Mouse (Mus musculus): ENCODE measurements at regions not wholly inside any gene's neighbourhood (a gene's known extent, or its start where the extent isn't known, plus 50 kb on each side); places are given as distances from the start of the nearest gene placed in this dataset.
A peak's percentile ranks its signal among the peaks of the same experiment; 100 is the strongest.

DNA sequence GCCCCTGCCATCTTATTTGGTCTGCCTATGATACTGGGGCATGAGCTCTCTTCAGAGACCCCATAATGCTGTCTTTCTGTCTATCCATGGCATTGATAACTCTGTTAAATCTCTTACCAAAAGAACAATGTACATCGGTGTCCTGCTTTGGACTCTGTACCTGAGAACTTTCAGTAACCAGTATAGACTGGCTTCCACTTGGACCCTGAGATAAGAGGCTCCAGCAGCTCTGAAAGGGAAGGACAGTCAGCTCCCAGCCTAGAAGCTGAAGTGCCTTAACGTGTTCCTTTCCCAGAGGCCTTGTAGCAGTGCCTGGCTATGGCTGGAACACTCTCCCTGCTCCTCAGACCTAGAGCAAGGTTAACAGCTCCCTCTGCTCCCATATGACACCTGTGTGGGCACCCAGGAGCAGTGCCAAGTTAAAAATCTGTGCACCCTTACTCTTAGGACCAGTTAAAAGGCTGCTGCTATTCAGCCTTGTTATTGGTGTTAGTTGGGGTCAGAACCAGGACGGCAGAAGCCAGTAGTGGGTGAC, 343.8 kb upstream of the Hs6st1 start:
- DNase-seq, result no peak

DNA sequence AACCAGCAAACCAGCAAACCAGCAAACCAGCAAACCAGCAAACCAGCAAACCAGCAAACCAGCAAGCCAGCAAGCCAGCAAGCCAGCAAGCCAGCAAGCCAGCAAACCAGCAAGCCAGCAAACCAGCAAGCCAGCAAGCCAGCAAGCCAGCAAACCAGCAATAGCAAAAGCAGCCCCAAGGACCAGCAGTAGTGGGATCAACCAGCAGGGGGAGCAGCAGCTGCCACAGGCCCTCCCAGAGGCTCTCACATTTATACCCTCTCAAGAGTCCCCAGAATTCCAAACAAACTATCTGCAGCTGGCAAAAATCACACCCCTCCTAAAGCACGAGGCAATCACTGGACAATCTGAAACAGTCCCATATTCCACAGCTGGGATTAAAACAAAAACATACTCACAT, 341.6 kb upstream of the Hs6st1 start:
- peak; percentile 70 for DNase-seq

DNA sequence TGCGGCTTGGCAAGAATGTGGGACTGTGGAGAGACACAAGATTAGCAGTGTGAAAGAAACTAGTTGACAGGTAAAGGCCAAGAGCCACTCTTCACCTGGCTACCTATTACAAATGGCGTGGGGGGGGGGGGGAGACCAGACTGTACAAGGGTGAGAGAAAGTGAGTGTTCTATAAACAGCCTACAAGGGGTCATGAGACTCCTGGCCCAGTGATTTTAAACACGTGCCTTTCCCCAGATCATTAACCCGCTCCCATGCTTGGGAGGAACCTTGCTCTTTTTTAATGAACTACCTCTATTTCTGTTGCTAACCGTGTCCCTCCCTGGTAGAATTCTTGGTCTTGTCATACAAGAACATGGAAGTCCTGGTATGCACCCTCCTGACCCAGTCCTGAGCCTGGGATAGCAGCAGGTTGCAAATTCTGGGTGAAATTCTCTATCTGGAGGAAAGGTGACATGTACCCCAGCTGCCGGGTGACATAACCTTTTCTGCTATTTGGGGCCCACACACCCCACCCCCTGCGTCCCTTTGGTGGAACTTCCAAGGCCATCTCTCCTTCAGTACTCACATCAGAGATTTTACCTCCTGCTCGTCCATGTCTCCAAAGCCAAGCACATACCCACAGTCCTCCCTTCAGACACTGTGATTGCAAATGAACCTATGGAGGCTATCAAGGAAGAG, 340.8 kb upstream of the Hs6st1 start:
- DNase-seq, result no peak

DNA sequence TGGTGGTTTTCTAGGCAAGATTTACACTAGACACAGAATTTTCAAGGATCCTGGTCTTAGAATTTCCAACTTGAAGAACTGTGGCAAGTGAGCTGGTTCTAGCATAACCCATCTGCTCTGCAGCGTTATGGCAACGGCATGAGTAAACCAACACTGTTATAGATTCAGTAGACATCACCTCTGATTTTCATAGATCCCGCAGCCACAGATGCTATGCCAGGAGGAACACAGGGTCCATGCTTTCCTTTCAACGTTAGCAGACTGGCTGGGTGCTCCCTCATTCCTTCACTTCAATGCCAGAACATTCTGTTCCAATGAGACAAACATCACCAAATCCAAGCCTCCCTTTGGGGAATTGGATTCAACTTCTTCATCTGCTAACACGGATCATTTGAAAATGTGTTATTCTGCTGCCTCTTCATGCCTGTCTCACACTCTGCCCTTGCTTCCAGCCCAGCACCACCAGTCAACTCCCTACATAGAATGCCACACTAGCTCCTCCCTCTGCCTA, 338.4 kb upstream of the Hs6st1 start:
- DNase-seq, result peak; percentile 3

DNA sequence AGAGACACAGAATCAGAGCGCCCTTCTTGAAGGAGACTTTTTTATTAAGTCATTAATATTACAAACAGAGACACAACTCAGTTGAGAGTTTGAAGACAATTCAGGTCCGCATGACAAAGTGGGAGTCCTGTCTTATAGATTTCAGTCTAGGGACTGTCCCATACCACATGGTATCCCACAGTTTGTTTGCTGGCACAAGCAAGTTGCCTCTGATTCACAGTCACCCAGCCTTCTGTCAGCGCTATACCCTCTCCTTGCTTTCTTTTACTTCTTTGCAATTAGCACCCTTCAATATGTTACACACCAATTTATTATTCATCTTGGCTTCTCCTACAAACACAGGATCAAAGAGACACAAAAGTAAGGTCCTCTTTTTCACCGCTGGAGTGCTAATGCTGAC, 337.9 kb upstream of the Hs6st1 start:
- DNase-seq, result no peak

DNA sequence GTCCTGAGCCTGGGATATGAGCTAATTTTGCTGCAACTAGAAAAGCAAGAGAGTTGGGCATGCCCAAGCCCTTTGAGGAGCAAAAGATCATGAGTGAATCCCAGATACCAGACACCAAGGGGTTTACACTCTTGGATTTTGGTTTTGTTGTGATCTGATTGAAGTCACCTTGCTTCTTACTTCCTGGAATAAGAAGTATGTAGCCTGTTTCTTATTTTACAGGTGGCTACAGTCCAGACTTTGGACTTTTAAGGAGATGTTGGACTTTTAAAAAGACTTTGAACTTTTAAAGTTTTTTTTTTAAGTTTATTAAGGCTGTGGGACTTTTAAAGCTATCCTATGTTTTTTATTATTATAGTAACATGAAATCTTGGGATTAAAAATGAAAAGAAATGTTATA, 332.0 kb upstream of the Hs6st1 start:
- DNase-seq, result no peak

DNA sequence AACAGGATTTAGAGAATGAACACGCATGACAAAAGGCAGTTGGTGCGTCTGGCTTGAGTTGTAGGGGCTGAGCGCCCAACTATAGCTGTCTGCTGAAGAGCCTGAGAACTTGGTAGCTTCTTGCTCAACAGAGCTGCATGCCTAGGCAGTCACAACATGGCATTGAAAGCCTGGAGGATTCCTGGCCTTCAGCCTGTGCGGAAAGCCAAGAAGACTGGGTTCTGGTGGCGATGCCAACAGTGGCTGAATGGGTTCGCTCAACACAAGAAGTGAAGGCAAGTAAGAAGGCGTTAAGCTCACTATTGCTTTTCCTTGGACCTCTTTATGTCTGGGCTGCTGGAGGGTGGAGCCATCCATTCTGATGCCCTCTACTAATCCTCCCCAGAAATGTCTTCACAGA, 318.6 kb upstream of the Hs6st1 start:
- no peak for DNase-seq

DNA sequence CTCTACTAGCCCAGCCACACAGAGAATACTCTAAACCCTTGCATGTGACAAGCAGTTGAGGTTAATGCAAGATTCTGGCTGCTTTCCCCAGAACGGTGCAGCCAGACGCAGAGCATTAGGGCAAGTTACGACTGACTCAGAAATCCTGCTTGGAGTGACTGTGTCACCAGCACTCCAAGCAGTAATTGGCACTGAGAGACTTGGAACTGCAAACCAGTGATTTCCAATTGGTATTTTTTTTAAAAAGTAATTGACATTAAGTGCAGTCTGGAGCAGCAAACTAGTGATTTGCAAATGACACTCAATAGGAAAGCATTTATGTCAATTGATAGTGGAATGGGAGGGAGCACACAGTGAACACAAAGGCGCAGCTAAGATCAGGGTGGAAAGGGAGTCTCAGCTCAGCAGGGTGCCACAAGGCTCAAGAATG, 318.1 kb upstream of the Hs6st1 start:
- DNase-seq, result no peak

DNA sequence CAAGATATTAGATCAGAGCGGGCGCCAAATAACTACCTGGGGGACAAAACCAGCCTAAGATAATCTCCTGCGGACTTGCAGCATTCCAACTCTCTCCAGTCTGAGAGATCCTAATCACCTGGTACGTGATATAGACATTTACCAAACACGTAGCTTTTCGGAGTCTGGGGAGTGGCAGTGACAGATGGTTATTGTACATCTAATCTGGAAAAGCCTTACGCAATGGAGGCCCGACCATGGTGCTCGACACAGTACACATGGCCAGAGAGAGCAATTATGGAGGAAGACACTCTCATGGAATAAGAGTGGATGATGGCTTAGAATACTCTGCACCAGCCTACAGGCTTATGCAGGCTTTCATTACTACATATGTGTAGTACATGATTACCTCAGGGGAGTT, 315.6 kb upstream of the Hs6st1 start:
- no peak for DNase-seq

DNA sequence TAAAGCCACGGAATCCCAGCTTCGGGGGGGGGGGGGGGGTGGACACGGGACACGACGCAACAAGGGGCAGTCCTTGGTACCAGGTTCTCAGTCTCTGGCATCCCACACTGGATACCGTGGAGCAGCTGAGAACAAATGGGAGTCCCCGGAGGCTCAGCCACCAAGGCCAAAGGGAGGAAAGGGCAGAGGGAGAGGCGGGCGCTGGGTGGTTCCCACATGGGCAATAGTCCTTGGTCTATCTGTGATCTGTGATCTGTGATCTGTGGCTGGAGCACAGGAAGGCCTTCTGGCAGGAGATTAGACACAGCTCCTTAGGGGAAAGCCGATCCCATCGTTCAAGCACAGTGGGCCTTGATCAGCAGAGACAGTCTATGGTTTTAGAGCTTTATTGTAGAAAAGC, 314.0 kb upstream of the Hs6st1 start:
- DNase-seq, result no peak

DNA sequence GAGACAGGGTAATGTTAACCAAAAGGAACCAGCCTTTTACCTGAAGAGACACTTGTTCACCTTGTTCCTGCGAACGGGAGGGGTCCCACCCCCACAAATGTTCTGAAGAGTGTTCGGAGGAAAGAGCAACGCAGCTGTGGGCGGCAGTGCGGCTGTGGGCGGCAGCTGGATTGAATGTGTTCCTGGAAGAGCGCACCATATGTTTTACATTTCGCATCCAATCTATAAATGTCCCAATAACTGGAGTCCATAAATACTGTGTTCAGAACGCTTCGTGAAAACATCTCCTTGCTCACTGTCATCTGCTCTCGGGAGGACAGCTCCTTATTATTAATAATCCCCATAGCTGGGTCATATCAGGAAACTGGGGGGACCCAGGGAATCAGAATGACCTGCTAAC, 309.2 kb upstream of the Hs6st1 start:
- no peak for DNase-seq

DNA sequence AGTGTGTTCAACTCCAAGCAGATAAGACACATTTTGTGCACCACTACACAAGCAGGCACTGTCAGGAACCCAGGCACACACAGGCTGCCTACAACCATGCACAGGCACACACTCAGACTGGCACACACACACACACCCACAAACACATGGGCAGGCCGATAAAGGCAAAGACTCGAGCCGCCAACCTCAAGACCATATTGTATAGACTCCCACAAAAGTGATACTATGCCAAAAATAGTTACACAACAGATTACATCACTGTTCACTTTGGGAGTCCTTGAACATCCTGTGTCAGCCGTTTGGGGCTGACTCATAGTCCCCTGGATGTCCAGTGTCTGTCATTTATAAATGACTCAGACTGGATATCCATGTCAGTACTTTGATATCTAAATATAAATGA, 308.6 kb upstream of the Hs6st1 start:
- no peak for DNase-seq

DNA sequence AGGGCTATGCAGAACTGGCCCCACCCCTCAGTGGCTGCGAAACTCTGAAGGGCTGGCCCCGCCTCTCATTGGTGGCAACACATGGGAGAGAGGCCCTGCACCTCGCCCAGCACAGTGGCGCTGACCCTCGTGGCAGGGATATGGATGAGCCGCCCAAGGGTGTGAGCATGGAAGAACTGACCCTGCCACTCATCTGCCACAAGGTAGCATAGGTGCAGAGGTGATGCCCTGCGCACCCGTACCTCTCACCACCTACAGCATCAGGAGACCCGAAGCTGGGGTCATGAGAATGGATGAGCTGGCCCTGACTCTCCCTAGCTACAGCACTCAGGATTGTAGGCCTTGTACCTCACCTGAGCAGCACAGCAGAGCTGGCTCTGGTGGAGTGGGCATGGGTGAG, 305.1 kb upstream of the Hs6st1 start:
- DNase-seq, result no peak

DNA sequence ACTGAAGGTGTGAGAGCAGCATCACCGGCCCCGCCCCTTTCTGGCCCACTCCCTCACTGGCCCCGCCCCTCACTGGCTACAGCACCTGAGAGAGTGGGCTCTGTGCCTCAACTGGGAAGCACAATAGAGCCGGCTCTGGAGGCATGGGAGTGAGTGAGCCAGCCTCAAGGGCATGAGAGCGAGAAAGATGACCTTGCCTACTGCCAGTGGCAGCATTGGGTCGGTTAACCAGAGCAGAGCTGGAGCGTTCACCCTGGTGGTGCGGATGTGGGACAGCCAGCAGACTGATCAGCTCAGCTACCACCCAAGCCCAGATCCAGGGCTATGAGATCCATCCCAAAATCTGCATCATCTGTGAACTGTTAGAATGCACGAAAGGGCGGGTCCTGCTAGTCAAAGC, 304.7 kb upstream of the Hs6st1 start:
- DNase-seq, result no peak

DNA sequence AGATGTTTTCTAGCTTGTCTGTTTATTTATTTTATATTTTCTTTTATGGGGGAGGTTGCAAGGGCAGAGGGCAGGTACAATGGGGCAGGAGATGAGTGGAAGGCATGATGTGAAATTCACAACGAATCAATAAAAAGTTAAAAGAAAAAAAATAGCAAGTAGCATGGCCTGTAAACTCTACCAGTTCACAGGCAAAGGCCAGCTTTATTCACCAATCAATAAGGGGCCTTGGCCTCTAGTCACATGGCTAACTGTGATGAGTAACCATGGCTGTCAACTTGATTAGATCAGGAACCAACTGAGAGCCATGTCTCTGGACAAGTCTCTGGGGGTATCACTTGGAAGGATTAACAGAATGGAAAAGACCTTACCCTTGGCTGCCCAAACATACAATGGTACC, 304.1 kb upstream of the Hs6st1 start:
- no peak for DNase-seq

DNA sequence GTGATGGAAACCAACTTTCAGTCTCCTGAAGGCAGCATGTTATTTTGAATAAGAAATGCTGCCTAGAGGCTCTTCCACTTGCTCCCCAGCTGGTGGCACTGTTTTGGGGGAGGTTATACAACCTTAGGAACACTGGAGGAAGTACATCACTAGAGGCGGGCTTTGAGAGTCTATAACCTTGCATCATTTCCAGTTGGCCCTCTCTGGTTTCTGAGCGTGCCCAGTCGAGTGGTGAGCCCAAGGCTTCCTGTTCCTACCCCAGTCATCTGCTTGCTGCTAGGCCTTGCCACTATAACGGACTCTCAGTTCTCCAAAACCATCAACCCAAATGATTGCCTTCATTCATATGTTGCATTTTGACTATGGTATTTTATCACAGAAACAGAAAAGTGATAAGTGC, 302.5 kb upstream of the Hs6st1 start:
- DNase-seq, result no peak

DNA sequence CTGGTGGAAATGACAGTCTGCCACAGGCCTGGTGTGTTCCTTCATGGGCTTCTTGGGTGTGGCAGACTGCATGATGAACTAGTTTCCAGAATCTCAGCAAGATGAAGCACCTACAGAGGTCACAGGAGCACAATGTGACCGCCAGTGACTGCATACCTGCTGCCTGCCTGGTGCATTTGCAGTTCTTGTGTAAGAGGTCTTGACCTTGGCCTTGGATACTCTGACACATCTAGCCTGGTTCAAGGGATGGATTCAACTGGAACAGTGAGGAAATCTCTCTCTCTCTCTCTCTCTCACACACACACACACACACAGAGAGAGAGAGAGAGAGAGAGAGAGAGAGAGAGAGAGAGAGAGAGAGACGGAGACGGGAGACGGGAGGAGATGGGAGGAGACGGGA, 301.9 kb upstream of the Hs6st1 start:
- no peak for DNase-seq

DNA sequence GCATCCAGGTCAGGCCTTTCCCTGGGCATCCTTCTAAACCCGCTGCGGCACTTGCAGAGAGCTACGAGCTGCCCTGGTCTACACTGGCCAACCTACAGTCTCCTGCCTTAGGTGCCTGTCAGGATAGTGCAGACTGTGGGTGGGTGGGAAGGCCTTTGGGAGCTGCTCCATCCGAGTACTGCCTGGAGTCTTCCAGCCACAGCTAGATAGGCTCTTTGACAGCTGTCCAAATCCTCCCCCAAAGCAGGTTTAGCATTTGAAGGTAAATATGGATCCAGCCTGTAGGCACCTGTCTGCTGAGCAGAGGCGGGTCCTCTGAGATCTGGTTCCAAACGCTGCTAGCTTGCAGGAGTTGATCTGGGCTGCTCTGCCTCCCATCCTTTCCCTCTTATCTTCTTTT, 295.6 kb upstream of the Hs6st1 start:
- DNase-seq, result no peak

DNA sequence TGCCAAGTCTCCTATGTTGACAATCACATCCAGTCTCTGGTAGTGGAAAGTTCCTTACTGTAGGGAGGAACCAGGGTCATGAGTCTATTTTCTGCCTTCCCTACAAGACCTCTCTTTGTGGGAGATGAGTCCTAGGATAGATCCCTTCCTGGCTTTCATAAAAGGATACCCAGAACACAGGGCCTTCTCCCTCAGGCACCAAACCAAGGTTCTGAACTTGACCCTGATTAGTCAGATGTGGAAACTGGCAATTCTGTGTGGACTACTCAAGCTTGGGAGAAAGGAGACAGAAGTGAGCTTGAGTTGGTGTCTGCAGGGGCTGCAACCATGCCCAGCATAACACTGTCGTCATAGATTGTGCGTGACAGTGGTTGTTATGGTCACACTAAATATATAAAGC, 293.6 kb upstream of the Hs6st1 start:
- DNase-seq, result no peak

DNA sequence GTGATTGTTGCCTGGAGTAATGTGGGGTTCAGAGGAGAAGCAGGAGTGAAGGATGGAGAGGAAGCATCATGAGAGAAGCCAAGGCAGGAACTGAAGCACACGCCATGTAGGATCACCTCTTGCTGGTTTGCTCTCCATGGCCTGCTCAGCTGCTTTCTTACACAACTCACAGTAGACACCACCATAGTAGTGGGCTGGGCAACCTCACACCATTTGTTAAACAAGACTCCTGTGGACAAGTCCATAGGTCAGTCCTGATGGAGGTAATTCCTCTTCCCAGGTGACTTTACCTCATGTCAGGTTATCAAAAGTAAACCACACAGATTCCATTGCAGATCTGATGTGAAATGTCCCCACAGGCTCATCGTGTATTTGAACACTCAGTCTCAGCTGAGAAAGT, 285.5 kb upstream of the Hs6st1 start:
- DNase-seq, result no peak

DNA sequence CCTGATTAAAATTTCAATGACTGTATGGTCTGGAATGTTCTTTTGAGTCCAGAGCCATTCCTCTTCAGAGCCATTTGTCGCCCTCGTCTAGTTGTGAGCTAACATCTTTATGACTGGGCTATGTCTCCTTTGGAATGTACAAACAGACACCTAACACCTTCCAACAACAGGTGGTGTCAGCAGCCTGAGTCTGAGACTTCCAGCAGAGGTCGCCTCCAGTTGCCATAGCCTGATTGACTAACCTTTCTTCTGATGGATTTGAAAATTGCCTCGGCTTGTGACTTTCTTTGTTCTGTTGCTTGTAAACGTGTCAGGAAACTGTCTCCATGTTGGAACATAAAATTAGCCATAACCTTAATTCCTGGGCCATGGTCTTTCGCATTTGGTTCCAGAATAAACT, 284.8 kb upstream of the Hs6st1 start:
- no peak for DNase-seq

DNA sequence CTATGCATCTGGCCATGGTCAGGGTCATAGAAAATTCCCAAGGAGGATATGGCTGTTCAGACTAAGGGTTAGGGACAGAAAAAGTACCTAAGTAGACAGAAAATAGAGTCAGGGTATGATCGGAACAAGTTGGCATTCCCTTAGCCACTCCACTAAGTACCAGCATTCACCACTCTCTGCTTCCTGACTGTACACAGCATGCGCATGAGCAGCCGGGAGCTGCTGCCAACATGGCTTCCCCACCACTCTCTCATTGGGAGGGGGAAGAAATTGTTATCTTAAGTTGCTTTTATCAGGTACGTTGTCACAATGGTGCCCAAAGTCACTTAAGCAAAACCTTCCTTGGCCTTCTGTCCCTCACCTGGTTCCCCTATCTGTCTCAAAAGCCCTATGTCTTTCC, 282.0 kb upstream of the Hs6st1 start:
- DNase-seq, result no peak

DNA sequence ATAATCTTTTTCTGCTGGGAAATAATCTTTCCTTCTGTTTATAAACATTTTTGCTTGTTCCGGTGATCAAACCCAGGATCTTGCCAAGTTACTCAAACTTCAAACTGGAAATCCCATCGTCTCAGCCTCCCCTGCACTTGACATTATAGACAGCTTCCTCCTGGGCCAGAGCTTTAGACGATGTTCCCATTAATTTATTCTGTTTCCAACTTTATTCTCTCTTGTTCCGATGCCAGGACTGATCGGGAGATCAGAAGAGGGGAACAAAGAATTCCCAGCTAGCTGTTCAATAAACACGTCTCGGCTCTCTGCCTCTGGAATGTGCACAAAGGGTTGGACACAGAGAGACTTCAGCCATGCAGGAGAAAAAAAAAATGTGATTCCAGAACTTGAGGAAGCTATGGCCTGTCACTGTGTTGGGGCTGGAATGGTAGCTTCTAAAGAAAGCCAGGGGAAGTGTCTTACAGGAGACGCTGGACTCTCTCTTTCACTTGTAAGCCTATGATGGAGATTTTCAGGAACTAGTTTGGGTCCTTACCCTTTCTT, 281.5 kb upstream of the Hs6st1 start:
- DNase-seq, result no peak

DNA sequence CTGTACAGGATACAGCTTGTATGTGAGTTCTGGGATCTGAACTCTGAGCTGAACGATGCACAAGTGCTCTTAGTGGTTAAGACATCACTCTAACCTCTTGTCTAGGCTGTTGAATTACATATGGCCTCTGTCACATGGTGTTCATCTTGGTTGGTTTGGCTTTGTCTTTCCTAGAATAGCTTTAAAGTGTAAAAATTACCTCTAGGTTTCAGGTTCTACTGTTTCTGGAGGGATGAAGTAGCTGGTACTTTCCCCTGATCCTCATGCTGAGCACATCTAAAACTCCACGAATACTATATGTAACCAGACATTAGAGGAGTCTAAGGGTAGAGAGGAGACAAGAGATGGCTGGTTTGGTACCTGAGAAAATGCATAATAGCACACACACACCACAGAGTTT, 271.1 kb upstream of the Hs6st1 start:
- no peak for DNase-seq

DNA sequence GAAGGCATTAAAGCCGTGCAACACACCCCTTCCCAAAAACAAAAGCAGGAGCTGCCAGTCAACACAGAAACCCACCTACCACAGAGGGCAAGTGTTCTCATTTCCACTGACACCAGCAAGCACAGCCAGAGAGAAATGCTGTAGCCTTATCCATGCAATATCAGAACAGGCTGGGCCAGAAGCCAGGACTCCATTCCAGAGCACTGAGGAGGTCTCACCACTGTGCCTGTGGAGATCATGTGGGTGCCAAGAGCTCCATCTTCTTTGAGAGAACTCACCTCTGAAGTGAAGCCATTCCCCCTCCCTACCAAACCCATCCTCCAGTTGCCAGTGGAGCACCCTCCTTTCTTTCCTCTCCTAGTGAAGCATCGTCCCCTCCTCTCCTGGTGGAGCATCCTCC, 270.7 kb upstream of the Hs6st1 start:
- no peak for DNase-seq
